Mouse (Mus musculus) limb, embryonic 11.5 days (tissue): ENCODE results near the gene Fabp2. TPM values are rescaled to one million over a fixed set of nuclear protein-coding genes. Genes with fewer than 3 reads are reported as not detected.

Source experiments
- ATAC-seq: fragments of 200-750 bp; cut with Nextera tagmentation; 2 replicates; pipeline ENCODE4 v1.8.0; 2017; ENCODE audit warnings: low read depth; ENCODE audit not compliant: insufficient number of reproducible peaks, low FRiP score, low TSS enrichment
- DNase-seq: peaks from one replicate; pipeline ENCODE4 v3.0.0-alpha.2; 2015; ENCODE audit warnings: low spot score
- H3K27ac ChIP-seq: fragments of 300-500 bp; sonication (generic); replicated peaks from 2 replicates; pipeline ENCODE4 v1.5.1; 2014; ENCODE audit warnings: low read depth, mild to moderate bottlenecking, low read length
- H3K27me3 ChIP-seq: fragments of 300-500 bp; sonication (generic); 2 replicates; pipeline ENCODE4 v1.6.1; 2014; ENCODE audit warnings: mild to moderate bottlenecking, low read length, mixed read lengths; ENCODE audit not compliant: control insufficient read depth, insufficient read depth
- H3K36me3 ChIP-seq: fragments of 300-500 bp; sonication (generic); 2 replicates; pipeline ENCODE4 v1.6.1; 2014; ENCODE audit warnings: mild to moderate bottlenecking, low read length, moderate library complexity, mixed read lengths; ENCODE audit not compliant: control insufficient read depth, insufficient read depth
- H3K4me1 ChIP-seq: fragments of 300-500 bp; sonication (generic); 2 replicates; pipeline ENCODE4 v1.6.1; 2014; ENCODE audit warnings: low read length, mixed read lengths; ENCODE audit not compliant: control insufficient read depth, insufficient read depth
- H3K4me2 ChIP-seq: fragments of 300-500 bp; sonication (generic); 2 replicates; pipeline ENCODE4 v1.6.1; 2014; ENCODE audit warnings: low read depth, mild to moderate bottlenecking, moderate library complexity; ENCODE audit not compliant: severe bottlenecking
- H3K4me3 ChIP-seq: fragments of 300-500 bp; sonication (generic); 2 replicates; pipeline ENCODE4 v1.5.1; 2014; ENCODE audit warnings: low read depth, low read length
- H3K9ac ChIP-seq: fragments of 300-500 bp; sonication (generic); 2 replicates; pipeline ENCODE4 v1.6.1; 2014; ENCODE audit warnings: mild to moderate bottlenecking, low read length
- H3K9me3 ChIP-seq: fragments of 300-500 bp; sonication (generic); 2 replicates; pipeline ENCODE4 v1.6.1; 2016; ENCODE audit warnings: low read length; ENCODE audit not compliant: control insufficient read depth
- WGBS: fragments of 180-500 bp; shearing (Covaris S2); extraction: QIAGEN DNeasy Blood & Tissue Kit; methylation state at CpG from one replicate; pipeline ENCODE4 v1.1.7; 2014; 5-methylcytosine and 5-hydroxymethylcytosine counted together
- polyA plus RNA-seq: library from polyadenylated mRNA; unstranded; fragments of >200 nt; fragmentation: Nextera tagmentation; extraction: Ambion mirVana; gene quantifications from 2 replicates; pipeline ENCODE4 v1.2.1, GENCODE M21; 2014

Gene Fabp2
- polyA plus RNA-seq: not detected in 2 replicates

DNA sequence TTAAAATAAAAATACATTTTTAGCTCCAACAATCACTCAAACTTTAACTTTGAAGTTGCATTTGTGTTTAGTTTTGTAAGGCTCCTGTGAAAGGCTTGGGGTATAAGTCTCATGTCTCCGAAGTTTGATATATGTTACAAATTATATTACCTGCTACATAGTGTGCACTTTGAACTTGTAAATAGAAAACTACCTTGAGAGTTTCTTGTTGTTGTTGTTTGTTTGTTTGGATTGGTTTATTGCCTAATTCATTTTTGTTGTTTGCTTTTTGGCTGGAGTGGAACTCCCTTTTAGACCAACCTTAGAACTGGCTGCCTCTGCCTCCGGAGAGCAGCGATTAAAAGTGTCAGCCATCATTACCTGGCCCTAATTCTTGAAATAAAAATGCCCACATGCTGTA, at the start of gene Fabp2:
Gene Fabp2, plus strand, starts transcription at position 301 of the 400 bp plus-strand sequence.
- H3K27me3 ChIP-seq: no peaks in the 10 kb centered on the region
- no peak within 1 kb of the TSS for H3K4me2 ChIP-seq
- 95% methylated on average over 3 of the region's 3 CpGs for WGBS
- ATAC-seq (no peak), DNase-seq (no peak)
- H3K4me3 ChIP-seq: no peak within 1 kb of the TSS
- no peaks in the 10 kb centered on the region for H3K4me1 ChIP-seq
- no peaks in the 10 kb centered on the region for H3K36me3 ChIP-seq
- H3K27ac ChIP-seq: no peak within 1 kb of the TSS
- no peak within 1 kb of the TSS for H3K9ac ChIP-seq
- H3K9me3 ChIP-seq: no peaks in the 10 kb centered on the region

DNA sequence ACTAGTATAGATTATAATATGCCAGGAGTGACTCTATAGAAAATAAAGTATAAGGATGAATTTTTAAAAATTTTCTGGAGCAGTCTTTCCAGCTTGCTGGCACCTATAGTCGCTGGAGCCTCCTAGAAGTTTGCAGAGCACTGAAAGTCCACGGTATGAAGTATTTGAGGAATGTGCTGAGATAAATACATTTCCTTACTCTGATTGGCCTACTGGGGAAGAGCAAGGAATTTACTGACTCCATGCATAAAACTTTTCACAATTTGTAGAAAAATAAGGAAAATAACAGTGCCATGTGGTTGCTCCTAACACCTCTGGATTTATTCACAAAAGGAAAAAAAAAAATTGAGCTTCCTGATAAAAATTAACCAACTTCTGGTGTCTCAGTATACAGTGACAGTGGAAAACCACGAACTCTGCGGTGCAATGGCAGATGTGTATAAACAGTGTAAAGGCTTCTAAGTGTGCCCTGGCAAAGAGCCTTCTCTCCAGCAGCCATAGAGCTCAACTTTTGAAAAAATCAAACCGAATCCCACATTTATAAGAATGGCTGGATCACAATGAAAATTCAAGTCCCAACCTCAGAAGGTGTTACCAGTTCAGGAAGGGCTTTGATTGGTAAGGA, 46.4 kb upstream of the Fabp2 start:
- H3K4me1 ChIP-seq: no peaks in the 10 kb centered on the region
- H3K36me3 ChIP-seq: no peaks in the 10 kb centered on the region; the same call in 1 of the 2 replicates
- no peaks in the 10 kb centered on the region for H3K27me3 ChIP-seq
- DNase-seq (no peak), ATAC-seq (no peak)
- no peak overlapping the region for H3K4me2 ChIP-seq
- H3K9ac ChIP-seq: no peak overlapping the region
- H3K4me3 ChIP-seq: no peak overlapping the region
- no peak overlapping the region for H3K27ac ChIP-seq
- H3K9me3 ChIP-seq: no peaks in the 10 kb centered on the region
- 80% methylated on average over 5 of the region's 5 CpGs for WGBS

DNA sequence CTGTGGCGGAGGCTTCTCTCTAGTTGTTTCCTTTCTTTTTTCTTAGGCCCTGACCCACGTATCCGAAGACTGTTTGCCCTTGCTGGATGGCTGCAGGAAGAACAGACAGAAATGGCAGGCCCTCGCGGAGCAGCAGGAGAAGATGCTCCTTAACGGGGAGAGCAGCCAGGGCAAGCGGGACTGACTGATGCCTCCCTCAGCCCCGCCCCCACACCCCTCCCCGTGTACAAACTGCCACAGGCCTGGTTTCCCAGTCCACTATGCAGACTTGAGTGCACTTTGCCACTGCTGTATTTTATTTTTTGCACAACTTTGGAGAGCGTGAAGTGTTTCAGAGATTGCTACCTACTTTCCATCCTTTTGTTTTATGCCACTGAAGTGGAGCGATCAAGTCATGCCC, 39.7 kb upstream of the Fabp2 start:
- WGBS: 47% methylated on average over 11 of the region's 11 CpGs
- H3K9ac ChIP-seq: no peak overlapping the region
- H3K4me1 ChIP-seq: no peaks in the 10 kb centered on the region
- H3K27me3 ChIP-seq: no peaks in the 10 kb centered on the region
- no peaks in the 10 kb centered on the region for H3K36me3 ChIP-seq
- DNase-seq (no peak), ATAC-seq (no peak)
- no peak overlapping the region for H3K4me2 ChIP-seq
- no peak overlapping the region for H3K27ac ChIP-seq
- H3K9me3 ChIP-seq: no peaks in the 10 kb centered on the region
- no peak overlapping the region for H3K4me3 ChIP-seq

DNA sequence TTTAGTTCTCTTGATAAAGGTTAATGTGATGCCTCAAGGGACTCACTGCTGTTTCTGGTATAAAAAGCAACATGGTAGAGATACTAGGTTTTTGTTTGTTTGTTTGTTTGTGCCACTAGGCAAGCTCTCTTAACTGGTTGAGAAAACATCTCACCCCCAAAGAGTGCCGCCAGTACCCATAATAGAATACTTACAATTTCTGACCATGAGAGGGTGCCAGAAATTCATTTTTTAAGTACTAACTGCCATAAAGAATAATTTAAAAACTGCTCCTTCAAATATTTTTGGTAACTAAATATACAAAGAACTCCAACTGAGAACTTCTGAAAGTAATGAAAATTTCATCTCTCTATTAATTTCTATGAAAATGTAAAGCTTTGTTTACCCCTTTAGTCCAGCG, 35.0 kb upstream of the Fabp2 start:
- Histone ChIP-seq H3K4me2 (no peak overlapping the region), H3K4me3 (no peak overlapping the region), H3K27me3 (no peaks in the 10 kb centered on the region), H3K9ac (no peak overlapping the region), H3K27ac (no peak overlapping the region), H3K36me3 (no peaks in the 10 kb centered on the region), H3K9me3 (no peaks in the 10 kb centered on the region), H3K4me1 (no peaks in the 10 kb centered on the region)
- DNase-seq: no peak
- no peak for ATAC-seq
- 90% methylated on average over 2 of the region's 2 CpGs for WGBS

DNA sequence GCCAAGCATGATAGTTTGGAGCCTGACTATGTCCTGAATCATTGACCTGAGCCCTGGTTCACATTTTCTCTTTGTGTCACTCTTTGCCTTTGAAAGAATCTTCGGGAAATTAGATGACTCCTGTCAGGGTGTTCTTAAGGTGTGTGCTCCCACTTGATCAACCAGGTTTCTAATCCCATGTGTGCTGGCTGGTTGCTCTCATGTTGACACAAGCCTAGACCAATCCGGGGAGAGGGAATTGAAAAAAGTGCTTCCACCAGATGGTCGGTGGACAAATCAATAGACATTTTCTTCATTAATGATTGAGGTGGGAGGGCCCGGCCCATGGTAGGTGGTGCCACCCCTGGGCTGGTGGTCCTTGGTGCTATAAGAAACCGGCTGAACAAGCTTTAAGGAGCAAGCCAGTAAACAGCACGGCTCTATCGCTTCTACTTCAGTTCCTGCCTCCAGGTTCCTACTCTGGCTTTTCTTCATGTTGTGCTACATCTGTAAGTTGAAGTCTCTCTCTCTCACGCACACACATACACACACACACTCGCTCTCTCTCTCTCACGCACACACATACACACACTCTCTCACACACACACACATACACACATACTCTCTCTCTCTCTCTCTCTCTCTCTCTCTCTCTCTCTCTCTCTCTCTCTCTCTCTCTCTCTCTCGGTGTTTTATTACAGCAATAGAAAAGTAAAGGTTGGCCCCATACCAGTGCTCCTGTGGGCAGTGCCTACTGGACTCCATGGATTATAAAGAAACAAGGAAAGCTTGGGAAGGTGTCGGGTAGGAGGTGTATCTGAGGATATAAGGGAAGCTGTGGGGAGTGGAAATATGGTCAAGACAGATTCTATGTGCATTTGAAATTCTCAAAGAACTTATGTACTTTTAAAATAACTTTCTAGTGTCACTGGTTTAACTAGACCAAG, 34.0 kb upstream of the Fabp2 start:
- 88% methylated on average over 11 of the region's 12 CpGs for WGBS
- no peak for DNase-seq
- Histone ChIP-seq H3K27me3 (no peaks in the 10 kb centered on the region), H3K9ac (no peak overlapping the region), H3K4me3 (no peak overlapping the region), H3K4me1 (no peaks in the 10 kb centered on the region), H3K4me2 (no peak overlapping the region), H3K36me3 (no peaks in the 10 kb centered on the region), H3K27ac (no peak overlapping the region), H3K9me3 (no peaks in the 10 kb centered on the region)
- no peak for ATAC-seq

DNA sequence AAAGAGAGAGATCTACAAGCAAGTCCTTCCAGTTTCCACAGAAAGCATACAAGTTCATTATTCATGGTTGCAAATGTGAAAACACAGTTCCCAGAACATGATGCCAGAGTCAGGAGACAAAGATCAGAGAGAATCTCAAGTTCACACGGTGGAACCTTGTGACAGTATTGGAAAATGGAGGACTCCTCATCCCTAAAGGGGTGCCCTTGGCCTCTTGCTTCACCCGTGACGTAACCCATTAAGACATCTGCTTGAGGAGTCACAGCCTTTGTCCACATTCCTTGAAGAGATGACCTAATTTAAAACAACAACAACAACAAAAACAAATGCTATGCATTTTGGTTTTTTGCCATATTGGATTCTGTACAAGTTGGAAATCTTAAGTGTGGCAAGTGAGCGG, 29.8 kb upstream of the Fabp2 start:
- Histone ChIP-seq H3K9ac (no peak overlapping the region), H3K4me2 (no peak overlapping the region), H3K4me1 (no peaks in the 10 kb centered on the region), H3K27me3 (no peaks in the 10 kb centered on the region), H3K4me3 (no peak overlapping the region), H3K9me3 (no peaks in the 10 kb centered on the region), H3K36me3 (no peaks in the 10 kb centered on the region), H3K27ac (no peak overlapping the region)
- DNase-seq (no peak), ATAC-seq (no peak)
- WGBS: 92% methylated on average over 4 of the region's 4 CpGs

DNA sequence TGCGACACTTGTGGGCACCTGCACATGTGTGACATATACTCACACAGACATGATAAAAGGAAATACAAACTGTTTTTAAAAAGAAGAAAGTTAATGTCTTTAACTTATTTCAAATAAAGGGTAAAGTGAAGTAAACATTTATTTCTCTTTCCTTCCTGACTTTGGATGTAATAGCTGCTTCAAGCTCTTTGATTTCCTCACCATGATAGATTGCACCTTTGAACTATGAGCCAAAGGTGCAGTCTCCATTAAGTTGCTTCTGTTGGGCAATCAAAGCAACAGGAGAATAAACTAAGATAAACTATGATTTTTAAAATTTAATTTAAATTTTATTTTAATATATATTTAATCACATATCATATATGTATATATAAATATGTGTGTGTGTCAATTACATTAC, 26.6 kb upstream of the Fabp2 start:
- no peak overlapping the region for H3K9ac ChIP-seq
- H3K4me1 ChIP-seq: no peaks in the 10 kb centered on the region
- H3K9me3 ChIP-seq: no peaks in the 10 kb centered on the region
- H3K4me3 ChIP-seq: no peak overlapping the region
- ATAC-seq (no peak), DNase-seq (no peak)
- no peak overlapping the region for H3K4me2 ChIP-seq
- 100% methylated on average over 1 of the region's 1 CpGs for WGBS
- no peak overlapping the region for H3K27ac ChIP-seq
- no peaks in the 10 kb centered on the region for H3K36me3 ChIP-seq
- no peaks in the 10 kb centered on the region for H3K27me3 ChIP-seq

DNA sequence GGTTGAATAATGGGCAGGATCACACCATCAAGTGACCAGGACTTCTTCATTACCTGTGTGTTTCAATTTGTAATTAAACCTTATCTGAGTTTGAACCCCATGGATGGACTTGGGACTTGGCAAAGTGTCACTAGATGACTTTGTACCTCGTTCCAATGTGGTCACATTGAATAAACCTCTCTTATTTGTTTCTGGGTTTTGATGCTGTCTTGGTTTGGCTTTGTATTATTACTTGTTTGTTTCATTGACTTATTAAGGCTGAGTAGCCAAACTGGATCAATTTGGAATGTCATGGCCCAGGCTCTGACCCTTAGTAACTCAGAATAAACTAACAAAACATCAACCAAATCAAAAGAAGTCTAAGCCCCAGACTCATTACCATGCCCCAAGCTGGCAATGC, 23.3 kb upstream of the Fabp2 start:
- H3K36me3 ChIP-seq: no peaks in the 10 kb centered on the region
- no peak for ATAC-seq
- 91% methylated on average over 1 of the region's 1 CpGs for WGBS

More for the DNA sequence above, 23.3 kb upstream of the Fabp2 start:
- Histone ChIP-seq H3K9me3 (no peaks in the 10 kb centered on the region), H3K27me3 (no peaks in the 10 kb centered on the region), H3K9ac (no peak overlapping the region), H3K4me1 (no peaks in the 10 kb centered on the region), H3K4me3 (no peak overlapping the region), H3K4me2 (no peak overlapping the region), H3K27ac (no peak overlapping the region)
- DNase-seq: no peak
